Mouse (Mus musculus): ENCODE data around the gene Ces3b. TPM values are rescaled to one million over a fixed set of nuclear protein-coding genes. Genes with fewer than 3 reads are reported as not detected.

Gene Ces3b
- total RNA-seq, 2 experiments from 2014 or later: not detected

GRCm38 (mm10) chr8:105142395-105142794 lies 58.8 kb downstream of the Ces3b start:
- DNase-seq (ENCODE audit: low spot score in 2 of 2): no peak

Other genes starting within 250 kb of the Ces3b start
- not detected for gene Ces2c, start 236.7 kb upstream of the Ces3b start, total RNA-seq (2021)
- 1 to 10 TPM; 3.1 to 3.2 TPM for gene Ces2e, start 157.5 kb upstream of the Ces3b start, total RNA-seq (2021)
- not detected for gene Ces2f, start 136.4 kb upstream of the Ces3b start, total RNA-seq (2021)
- 1 to 10 TPM; 2.0 to 4.2 TPM for gene Ces2g, start 122.0 kb upstream of the Ces3b start, total RNA-seq (2021)
- not detected for gene Ces2h, start 82.9 kb upstream of the Ces3b start, total RNA-seq (2021)
- under 1 TPM in 1 of 2 experiments, not detected in 1; 0.27 TPM for gene Ces3a, start 35.2 kb upstream of the Ces3b start, total RNA-seq (2021)
- gene Ces4a, start 48.0 kb downstream of the Ces3b start, total RNA-seq (2021): not detected
- gene Cbfb, start 86.9 kb downstream of the Ces3b start, total RNA-seq (2021): 100 to 1,000 TPM in 1 of 2 experiments, 10 to 100 TPM in 1; 89.7 to 105 TPM
- 10 to 100 TPM; 23.4 to 32.0 TPM for gene D230025D16Rik, start 141.4 kb downstream of the Ces3b start, total RNA-seq (2021)
- gene B3gnt9, start 171.4 kb downstream of the Ces3b start, total RNA-seq (2021): 1 to 10 TPM; 2.7 to 3.2 TPM
- 10 to 100 TPM; 13.1 to 15.5 TPM for gene Tradd, start 180.9 kb downstream of the Ces3b start, total RNA-seq (2021)
- 1 to 10 TPM; 3.7 to 4.3 TPM for gene Fbxl8, start 180.9 kb downstream of the Ces3b start, total RNA-seq (2021)
- gene Hsf4, start 186.0 kb downstream of the Ces3b start, total RNA-seq (2021): 1 to 10 TPM; 2.2 to 4.3 TPM
- 10 to 100 TPM in 1 of 2 experiments, 1 to 10 TPM in 1; 6.7 to 20.3 TPM for gene Nol3, start 192.4 kb downstream of the Ces3b start, total RNA-seq (2021)
- 1 to 10 TPM; 2.2 to 2.8 TPM for gene 4931428F04Rik, start 206.1 kb downstream of the Ces3b start, total RNA-seq (2021)
- 10 to 100 TPM; 15.6 to 17.2 TPM for gene Exoc3l, start 212.3 kb downstream of the Ces3b start, total RNA-seq (2021)
- gene E2f4, start 213.9 kb downstream of the Ces3b start, total RNA-seq (2021): 10 to 100 TPM; 43.2 to 44.9 TPM
- 1 to 10 TPM; 4.5 to 6.9 TPM for gene Elmo3, start 221.8 kb downstream of the Ces3b start, total RNA-seq (2021)
- gene Lrrc29, start 242.5 kb downstream of the Ces3b start, total RNA-seq (2021): 1 to 10 TPM; 3.1 to 3.8 TPM
- 10 to 100 TPM; 55.6 to 69.6 TPM for gene Tmem208, start 242.6 kb downstream of the Ces3b start, total RNA-seq (2021)